Mouse (Mus musculus): ENCODE results near the gene Dnase2a. TPM values are rescaled to one million over a fixed set of nuclear protein-coding genes. Genes with fewer than 3 reads are reported as not detected.
A peak's percentile ranks its signal among the peaks of the same experiment; 100 is the strongest.

Gene Dnase2a
- polyA plus RNA-seq, 1 experiment from 2014 or later: 12.7 TPM

DNA sequence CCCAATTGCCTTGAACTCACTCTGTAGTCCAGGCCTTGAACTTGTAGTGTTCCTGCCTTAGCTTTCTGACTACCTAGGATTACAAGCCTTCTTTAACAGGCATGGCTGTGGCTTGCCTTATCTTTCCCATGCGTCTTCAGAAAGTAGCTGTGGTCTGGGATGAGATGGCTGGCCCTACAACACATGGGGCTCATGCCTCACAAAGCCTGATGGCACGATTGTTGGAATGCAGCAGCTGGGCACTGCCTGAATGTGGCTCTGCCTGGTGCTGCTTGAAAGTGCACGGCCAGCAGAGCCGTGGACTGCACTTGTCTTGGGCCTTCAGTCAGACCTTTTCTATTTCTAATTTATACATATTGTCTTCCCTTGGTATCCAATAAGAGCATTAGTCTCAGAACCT is 23.6 kb upstream of the Dnase2a start:
- Histone ChIP-seq H3K9ac (ENCODE audit: low read depth, low read length) (no peak overlapping the region), H3K27ac (ENCODE audit: low read depth, low read length) (no peak overlapping the region), H3K9me3 (ENCODE audit: control insufficient read depth, low read length) (no peaks in the 10 kb centered on the region), H3K4me2 (no peak overlapping the region), H3K36me3 (ENCODE audit: control insufficient read depth, insufficient read depth, low read length) (peaks cover 19% of the 10 kb centered on the region; the same call in 1 of the 2 replicates), H3K4me3 (ENCODE audit: low read depth, low read length) (no peak overlapping the region), H3K4me1 (replicated peaks; ENCODE audit: control insufficient read depth, insufficient read depth, low read length) (no peaks in the 10 kb centered on the region; the same call in 1 of the 2 replicates), H3K27me3 (replicated peaks; ENCODE audit: control insufficient read depth, insufficient read depth, low read length) (no peaks in the 10 kb centered on the region)
- WGBS: 72% methylated on average over 4 of the region's 4 CpGs
- no peak; the same call in 1 of the 2 replicates for ATAC-seq (replicated peaks; ENCODE audit: low FRiP score)
- no peak for DNase-seq (ENCODE audit: low spot score)

DNA sequence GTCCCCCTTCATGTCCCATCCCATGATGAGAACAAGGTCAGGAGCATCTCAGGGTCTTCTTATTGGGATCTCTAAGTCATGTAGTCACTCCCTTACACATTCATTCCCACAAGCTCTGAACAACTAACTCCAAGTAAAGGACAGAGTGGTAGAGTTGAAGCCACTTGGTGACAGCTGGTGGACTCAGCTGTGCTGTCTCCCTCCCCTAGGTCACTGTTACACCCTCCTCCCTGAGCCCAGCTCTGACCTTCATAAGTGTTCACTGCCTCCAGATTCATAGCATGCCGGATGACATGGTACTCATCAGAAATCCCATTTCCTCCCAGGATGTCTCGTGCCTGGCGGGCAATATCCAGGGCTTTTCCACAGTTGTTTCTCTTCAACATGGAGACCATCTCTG is 20.1 kb upstream of the Dnase2a start:
- WGBS: 87% methylated on average over 3 of the region's 3 CpGs
- no peak for ATAC-seq (replicated peaks; ENCODE audit: low FRiP score)
- no peak overlapping the region for H3K9ac ChIP-seq (ENCODE audit: low read depth, low read length)
- H3K27ac ChIP-seq (ENCODE audit: low read depth, low read length): no peak overlapping the region
- no peak for DNase-seq (ENCODE audit: low spot score)
- H3K4me3 ChIP-seq (ENCODE audit: low read depth, low read length): no peak overlapping the region
- peaks cover 26% of the 10 kb centered on the region; the same call in 1 of the 2 replicates for H3K36me3 ChIP-seq (ENCODE audit: control insufficient read depth, insufficient read depth, low read length)
- no peaks in the 10 kb centered on the region for H3K27me3 ChIP-seq (replicated peaks; ENCODE audit: control insufficient read depth, insufficient read depth, low read length)
- H3K4me2 ChIP-seq: no peak overlapping the region
- peaks cover 10% of the 10 kb centered on the region for H3K4me1 ChIP-seq (replicated peaks; ENCODE audit: control insufficient read depth, insufficient read depth, low read length)
- H3K9me3 ChIP-seq (ENCODE audit: control insufficient read depth, low read length): no peaks in the 10 kb centered on the region

DNA sequence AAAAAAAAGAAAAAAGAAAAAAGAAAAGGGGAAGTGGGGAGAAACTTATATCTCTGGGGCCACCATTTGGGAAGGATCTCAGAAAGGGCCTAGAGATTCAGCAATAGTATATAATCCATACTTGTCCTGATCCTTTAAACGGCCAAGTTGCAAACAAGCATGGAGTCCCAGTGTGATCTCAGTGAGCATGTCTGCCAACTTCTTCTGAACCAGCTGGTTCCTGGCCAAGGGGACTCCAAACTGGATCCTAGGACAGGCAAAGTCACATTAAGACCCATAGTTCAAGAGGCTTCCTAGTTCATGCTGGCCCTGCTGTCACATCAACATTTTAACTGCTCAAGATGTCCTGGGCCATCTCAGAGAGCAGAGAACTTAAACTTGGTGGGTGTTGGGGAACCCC is 19.2 kb upstream of the Dnase2a start:
- no peaks in the 10 kb centered on the region for H3K9me3 ChIP-seq (ENCODE audit: control insufficient read depth, low read length)

DNA sequence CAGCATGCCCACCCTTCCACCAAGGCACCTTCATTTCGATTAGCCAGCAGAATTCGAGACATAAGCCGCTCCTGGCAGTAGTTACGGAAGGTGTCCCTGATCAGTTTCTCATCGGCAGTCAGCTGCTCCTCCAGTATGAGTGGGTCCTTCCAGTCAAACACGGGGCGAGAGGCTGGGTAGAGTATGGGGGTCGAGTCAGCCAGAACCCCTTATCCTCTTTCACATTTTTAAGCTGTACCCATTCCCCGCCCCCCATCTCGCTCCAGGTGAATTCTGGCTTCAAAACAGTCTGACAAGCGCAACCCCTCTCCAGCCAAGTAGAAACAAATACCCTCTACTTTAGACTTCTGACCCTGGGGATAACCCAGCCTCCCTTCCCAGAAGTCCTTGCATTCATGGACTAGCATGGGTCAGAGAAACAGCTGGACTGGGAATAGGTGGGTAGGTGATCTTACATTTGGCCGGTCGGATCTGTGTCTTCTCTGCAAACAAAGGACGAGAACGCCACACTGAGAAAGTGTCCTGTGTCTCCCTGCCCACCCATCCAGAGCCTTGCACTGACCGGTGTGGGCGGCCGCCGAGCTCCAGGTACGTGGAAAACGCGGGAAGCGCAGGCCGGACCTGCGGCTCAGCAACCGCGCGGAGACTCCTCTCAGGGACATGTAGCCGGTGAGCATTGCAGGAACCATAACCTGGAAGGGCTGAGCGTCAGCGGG is 15.2 kb upstream of the Dnase2a start:
- no peak for DNase-seq (ENCODE audit: low spot score)
- H3K4me2 ChIP-seq: peak overlapping the region; percentile 87
- H3K36me3 ChIP-seq (ENCODE audit: control insufficient read depth, insufficient read depth, low read length): peaks cover 16% of the 10 kb centered on the region; the same call in 1 of the 2 replicates
- peak overlapping the region; percentile 73 for H3K27ac ChIP-seq (ENCODE audit: low read depth, low read length)
- 11% methylated on average over 31 of the region's 31 CpGs for WGBS
- peak overlapping the region; percentile 68 for H3K9ac ChIP-seq (ENCODE audit: low read depth, low read length)
- no peaks in the 10 kb centered on the region for H3K9me3 ChIP-seq (ENCODE audit: control insufficient read depth, low read length)
- peak; percentile 39 for ATAC-seq (replicated peaks; ENCODE audit: low FRiP score)
- H3K4me1 ChIP-seq (replicated peaks; ENCODE audit: control insufficient read depth, insufficient read depth, low read length): peaks cover 17% of the 10 kb centered on the region; the same call in 1 of the 2 replicates
- H3K27me3 ChIP-seq (replicated peaks; ENCODE audit: control insufficient read depth, insufficient read depth, low read length): no peaks in the 10 kb centered on the region
- peak overlapping the region; percentile 69 for H3K4me3 ChIP-seq (ENCODE audit: low read depth, low read length)

More for the DNA sequence above, 19.2 kb upstream of the Dnase2a start:
- Histone ChIP-seq H3K9ac (ENCODE audit: low read depth, low read length) (no peak overlapping the region), H3K27ac (ENCODE audit: low read depth, low read length) (no peak overlapping the region), H3K4me3 (ENCODE audit: low read depth, low read length) (no peak overlapping the region), H3K36me3 (ENCODE audit: control insufficient read depth, insufficient read depth, low read length) (peaks cover 26% of the 10 kb centered on the region; the same call in 1 of the 2 replicates), H3K4me1 (replicated peaks; ENCODE audit: control insufficient read depth, insufficient read depth, low read length) (peaks cover 12% of the 10 kb centered on the region), H3K27me3 (replicated peaks; ENCODE audit: control insufficient read depth, insufficient read depth, low read length) (no peaks in the 10 kb centered on the region), H3K4me2 (no peak overlapping the region)
- DNase-seq (ENCODE audit: low spot score): no peak
- no peak for ATAC-seq (replicated peaks; ENCODE audit: low FRiP score)
- 94% methylated on average over 1 of the region's 1 CpGs for WGBS

DNA sequence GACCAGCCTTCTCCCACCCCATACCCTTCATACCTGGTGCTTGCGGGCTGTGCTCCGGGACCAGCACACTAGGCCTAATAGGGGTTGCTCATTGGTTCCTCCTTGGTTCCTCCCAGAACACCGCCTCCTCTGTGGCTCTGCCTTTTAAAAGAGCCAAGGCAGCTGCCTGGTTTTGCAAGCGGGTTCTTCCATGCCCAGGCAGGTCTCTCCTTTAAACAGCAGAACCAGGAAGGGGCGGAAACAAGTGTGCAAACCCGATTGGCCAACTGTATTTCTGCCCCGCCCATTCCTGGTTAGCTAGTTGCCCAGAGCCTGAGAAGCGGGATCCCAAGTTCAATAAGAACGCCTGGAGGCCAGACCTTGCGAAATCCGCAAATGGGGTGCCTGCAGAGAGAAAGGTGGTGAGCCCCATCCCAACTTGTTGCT is 14.6 kb upstream of the Dnase2a start, which contains the start of gene Gcdh:
Gcdh (minus strand) TSS at position 213 of the 426 bp plus-strand sequence.
- DNase-seq (ENCODE audit: low spot score) (peak; percentile 77), ATAC-seq (replicated peaks; ENCODE audit: low FRiP score) (peak; percentile 97)
- peaks cover 13% of the 10 kb centered on the region; the same call in 1 of the 2 replicates for H3K36me3 ChIP-seq (ENCODE audit: control insufficient read depth, insufficient read depth, low read length)
- peak within 1 kb of the TSS; percentile 69 for H3K4me3 ChIP-seq (ENCODE audit: low read depth, low read length)
- no peaks in the 10 kb centered on the region for H3K9me3 ChIP-seq (ENCODE audit: control insufficient read depth, low read length)
- H3K4me1 ChIP-seq (replicated peaks; ENCODE audit: control insufficient read depth, insufficient read depth, low read length): peaks cover 18% of the 10 kb centered on the region; the same call in 1 of the 2 replicates
- WGBS: 1% methylated on average over 11 of the region's 11 CpGs
- peak within 1 kb of the TSS; percentile 73 for H3K27ac ChIP-seq (ENCODE audit: low read depth, low read length)
- H3K9ac ChIP-seq (ENCODE audit: low read depth, low read length): peak within 1 kb of the TSS; percentile 68
- H3K4me2 ChIP-seq: peak within 1 kb of the TSS; percentile 87
- H3K27me3 ChIP-seq (replicated peaks; ENCODE audit: control insufficient read depth, insufficient read depth, low read length): no peaks in the 10 kb centered on the region

DNA sequence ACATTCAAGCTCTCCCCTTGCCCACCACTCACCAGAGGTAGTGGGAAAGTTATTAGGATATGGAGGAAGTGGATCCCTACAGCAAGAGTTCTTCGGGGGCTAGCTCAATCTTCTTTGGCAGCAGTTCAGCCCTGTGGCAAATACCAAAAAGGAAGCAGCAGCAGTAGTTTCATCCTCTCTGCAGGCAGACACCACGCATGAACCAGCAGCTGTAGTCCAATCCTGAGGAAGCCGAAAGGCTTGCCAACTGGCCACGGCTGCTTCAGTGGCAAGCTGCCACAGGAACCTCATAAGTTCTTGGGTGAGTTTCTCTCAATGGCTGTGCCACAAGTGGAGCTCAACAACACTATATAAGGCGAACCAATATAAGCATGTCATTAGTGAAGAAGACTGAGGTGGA is 12.4 kb upstream of the Dnase2a start:
- no peak for DNase-seq (ENCODE audit: low spot score)
- no peak overlapping the region for H3K27ac ChIP-seq (ENCODE audit: low read depth, low read length)
- H3K9me3 ChIP-seq (ENCODE audit: control insufficient read depth, low read length): no peaks in the 10 kb centered on the region
- H3K4me2 ChIP-seq: no peak overlapping the region
- no peak overlapping the region for H3K9ac ChIP-seq (ENCODE audit: low read depth, low read length)
- peaks cover 33% of the 10 kb centered on the region for H3K4me1 ChIP-seq (replicated peaks; ENCODE audit: control insufficient read depth, insufficient read depth, low read length)
- no peak for ATAC-seq (replicated peaks; ENCODE audit: low FRiP score)
- WGBS: 85% methylated on average over 5 of the region's 5 CpGs
- H3K4me3 ChIP-seq (ENCODE audit: low read depth, low read length): no peak overlapping the region
- no peaks in the 10 kb centered on the region for H3K27me3 ChIP-seq (replicated peaks; ENCODE audit: control insufficient read depth, insufficient read depth, low read length)
- no peaks in the 10 kb centered on the region; the same call in 1 of the 2 replicates for H3K36me3 ChIP-seq (ENCODE audit: control insufficient read depth, insufficient read depth, low read length)

DNA sequence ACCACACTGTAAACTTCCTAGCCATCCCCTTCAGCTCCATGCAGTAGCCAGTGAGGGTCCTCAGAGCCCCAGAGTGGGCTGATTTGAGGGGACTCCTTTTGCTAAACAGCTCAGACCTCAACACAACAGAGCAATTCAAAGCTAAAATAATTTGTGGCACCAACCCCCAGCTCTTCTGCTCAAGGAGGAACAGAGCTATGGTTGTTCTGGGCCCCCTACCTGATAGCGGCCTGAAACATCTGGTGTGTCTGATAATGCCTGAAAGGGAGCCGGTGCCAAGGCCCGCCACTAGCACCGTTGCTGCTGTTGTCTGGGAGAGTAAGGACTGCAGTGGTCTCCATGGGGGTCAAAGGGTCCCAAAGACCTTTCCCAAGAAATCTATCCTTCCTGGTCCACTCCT is 7.3 kb upstream of the Dnase2a start:
- Histone ChIP-seq H3K9me3 (ENCODE audit: control insufficient read depth, low read length) (no peaks in the 10 kb centered on the region), H3K27ac (ENCODE audit: low read depth, low read length) (peak overlapping the region; percentile 99), H3K27me3 (replicated peaks; ENCODE audit: control insufficient read depth, insufficient read depth, low read length) (no peaks in the 10 kb centered on the region), H3K4me2 (peak overlapping the region; percentile 96), H3K36me3 (ENCODE audit: control insufficient read depth, insufficient read depth, low read length) (peaks cover 9% of the 10 kb centered on the region; the same call in 1 of the 2 replicates), H3K9ac (ENCODE audit: low read depth, low read length) (peak overlapping the region; percentile 99), H3K4me1 (replicated peaks; ENCODE audit: control insufficient read depth, insufficient read depth, low read length) (peaks cover 32% of the 10 kb centered on the region), H3K4me3 (ENCODE audit: low read depth, low read length) (peak overlapping the region; percentile 93)
- 25% methylated on average over 4 of the region's 4 CpGs for WGBS
- peak; percentile 59 for DNase-seq (ENCODE audit: low spot score)
- ATAC-seq (replicated peaks; ENCODE audit: low FRiP score): peak; percentile 83

DNA sequence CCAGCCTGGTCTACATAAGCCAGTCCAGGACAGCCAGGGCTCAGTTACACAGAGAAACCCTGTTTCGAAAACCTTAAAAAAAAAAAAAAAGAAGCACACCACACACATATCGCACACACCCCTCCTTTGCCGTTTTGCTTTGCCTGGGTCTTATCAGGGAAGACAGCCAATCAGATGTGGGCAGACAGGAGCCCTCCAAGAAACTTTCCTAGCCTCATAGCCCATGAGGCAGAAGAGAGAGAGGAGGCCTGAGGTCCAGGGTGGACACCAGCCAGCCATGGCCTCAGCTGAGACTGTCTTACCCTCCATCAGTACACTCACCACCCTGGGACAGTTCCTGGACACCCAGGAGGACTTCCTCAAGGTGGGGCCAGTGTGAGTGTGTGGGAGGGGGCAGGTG is 6.6 kb upstream of the Dnase2a start, which contains the start of gene Klf1:
Klf1 (plus strand) TSS at position 177 of the 400 bp plus-strand sequence.
- peaks cover 32% of the 10 kb centered on the region for H3K4me1 ChIP-seq (replicated peaks; ENCODE audit: control insufficient read depth, insufficient read depth, low read length)
- ATAC-seq (replicated peaks; ENCODE audit: low FRiP score) (peak; percentile 80), DNase-seq (ENCODE audit: low spot score) (peak; percentile 49)
- 36% methylated on average over 3 of the region's 3 CpGs for WGBS
- H3K9ac ChIP-seq (ENCODE audit: low read depth, low read length): peak within 1 kb of the TSS; percentile 99
- H3K4me3 ChIP-seq (ENCODE audit: low read depth, low read length): peak within 1 kb of the TSS; percentile 93
- H3K9me3 ChIP-seq (ENCODE audit: control insufficient read depth, low read length): no peaks in the 10 kb centered on the region
- no peaks in the 10 kb centered on the region for H3K27me3 ChIP-seq (replicated peaks; ENCODE audit: control insufficient read depth, insufficient read depth, low read length)
- peaks cover 12% of the 10 kb centered on the region; the same call in 1 of the 2 replicates for H3K36me3 ChIP-seq (ENCODE audit: control insufficient read depth, insufficient read depth, low read length)
- H3K27ac ChIP-seq (ENCODE audit: low read depth, low read length): peak within 1 kb of the TSS; percentile 99
- H3K4me2 ChIP-seq: peak within 1 kb of the TSS; percentile 96
